Mouse (Mus musculus): ENCODE measurements at regions not wholly inside any gene's neighbourhood (a gene's known extent, or its start where the extent isn't known, plus 50 kb on each side); places are given as distances from the start of the nearest gene placed in this dataset.

- ATAC-seq (replicated peaks; ENCODE audit: low FRiP score, low TSS enrichment, poor library complexity, severe bottlenecking): no peak
Measured at GRCm38 (mm10) chr6:89003197-89003923, 101.3 kb downstream of the Tpra1 start.

GRCm38 (mm10) chr6:89005094-89005493, 103.0 kb downstream of the Tpra1 start:
- no peak for ATAC-seq (replicated peaks; ENCODE audit: low FRiP score, low TSS enrichment, poor library complexity, severe bottlenecking)

GRCm38 (mm10) chr6:89006997-89007396, 104.9 kb downstream of the Tpra1 start:
- ATAC-seq (replicated peaks; ENCODE audit: low FRiP score, low TSS enrichment, poor library complexity, severe bottlenecking): no peak

GRCm38 (mm10) chr6:89007516-89007915, 105.5 kb downstream of the Tpra1 start:
- no peak for ATAC-seq (replicated peaks; ENCODE audit: low FRiP score, low TSS enrichment, poor library complexity, severe bottlenecking)

GRCm38 (mm10) chr6:89008614-89009171, 106.6 kb downstream of the Tpra1 start:
- ATAC-seq (replicated peaks; ENCODE audit: low FRiP score, low TSS enrichment, poor library complexity, severe bottlenecking): no peak

GRCm38 (mm10) chr6:89012998-89013689, 111.1 kb downstream of the Tpra1 start:
- no peak for ATAC-seq (replicated peaks; ENCODE audit: low FRiP score, low TSS enrichment, poor library complexity, severe bottlenecking)

GRCm38 (mm10) chr6:89013690-89014061, 111.6 kb downstream of the Tpra1 start:
- no peak for ATAC-seq (replicated peaks; ENCODE audit: low FRiP score, low TSS enrichment, poor library complexity, severe bottlenecking)

GRCm38 (mm10) chr6:89024101-89024650, 122.1 kb downstream of the Tpra1 start:
- no peak for ATAC-seq (replicated peaks; ENCODE audit: low FRiP score, low TSS enrichment, poor library complexity, severe bottlenecking)

- no peak for ATAC-seq (replicated peaks; ENCODE audit: low FRiP score, low TSS enrichment, poor library complexity, severe bottlenecking)
Measured at GRCm38 (mm10) chr6:89033433-89034298, 131.6 kb downstream of the Tpra1 start.

- ATAC-seq (replicated peaks; ENCODE audit: low FRiP score, low TSS enrichment, poor library complexity, severe bottlenecking): no peak
Measured at GRCm38 (mm10) chr6:89034455-89034854, 132.4 kb downstream of the Tpra1 start.

GRCm38 (mm10) chr6:89035061-89035835, 133.2 kb downstream of the Tpra1 start:
- ATAC-seq (replicated peaks; ENCODE audit: low FRiP score, low TSS enrichment, poor library complexity, severe bottlenecking): no peak

- ATAC-seq (replicated peaks; ENCODE audit: low FRiP score, low TSS enrichment, poor library complexity, severe bottlenecking): no peak
Measured at GRCm38 (mm10) chr6:89035836-89036156, 133.7 kb downstream of the Tpra1 start.

GRCm38 (mm10) chr6:89037392-89037791, 135.3 kb downstream of the Tpra1 start:
- ATAC-seq (replicated peaks; ENCODE audit: low FRiP score, low TSS enrichment, poor library complexity, severe bottlenecking): no peak

GRCm38 (mm10) chr6:89037901-89038300, 135.8 kb downstream of the Tpra1 start:
- no peak for ATAC-seq (replicated peaks; ENCODE audit: low FRiP score, low TSS enrichment, poor library complexity, severe bottlenecking)

- ATAC-seq (replicated peaks; ENCODE audit: low FRiP score, low TSS enrichment, poor library complexity, severe bottlenecking): no peak
Measured at GRCm38 (mm10) chr6:89040919-89041318, 138.9 kb downstream of the Tpra1 start.

GRCm38 (mm10) chr6:89042478-89043239, 140.6 kb downstream of the Tpra1 start:
- ATAC-seq (replicated peaks; ENCODE audit: low FRiP score, low TSS enrichment, poor library complexity, severe bottlenecking): 0 out of 2 replicates have a peak, but pooled peaks have one; percentile 35

- ATAC-seq (replicated peaks; ENCODE audit: low FRiP score, low TSS enrichment, poor library complexity, severe bottlenecking): no peak
Measured at GRCm38 (mm10) chr6:89045436-89045966, 143.4 kb downstream of the Tpra1 start.

GRCm38 (mm10) chr6:89046476-89046875, 144.4 kb downstream of the Tpra1 start:
- ATAC-seq (replicated peaks; ENCODE audit: low FRiP score, low TSS enrichment, poor library complexity, severe bottlenecking): no peak
